Mouse (Mus musculus): ENCODE data around the gene Phykpl.

GRCm38 (mm10) chr11:51538919-51539758 lies 45.4 kb upstream of the Phykpl start:
- no peak; the same call in 1 of the 2 replicates for TF ChIP-seq CTCF (IDR thresholded peaks at IDR 0.05; ENCODE audit: borderline replicate concordance, extremely low read depth, insufficient read depth, insufficient read length)
- no peak for TF ChIP-seq POLR2A (IDR thresholded peaks at IDR 0.05; ENCODE audit: borderline replicate concordance, extremely low read depth, insufficient read depth, insufficient read length, poor library complexity, severe bottlenecking)

Data from brain, embryonic 14.5 days (tissue).